Mouse (Mus musculus): ENCODE measurements around the gene Ccnk.

The Ccnk gene

DNA sequence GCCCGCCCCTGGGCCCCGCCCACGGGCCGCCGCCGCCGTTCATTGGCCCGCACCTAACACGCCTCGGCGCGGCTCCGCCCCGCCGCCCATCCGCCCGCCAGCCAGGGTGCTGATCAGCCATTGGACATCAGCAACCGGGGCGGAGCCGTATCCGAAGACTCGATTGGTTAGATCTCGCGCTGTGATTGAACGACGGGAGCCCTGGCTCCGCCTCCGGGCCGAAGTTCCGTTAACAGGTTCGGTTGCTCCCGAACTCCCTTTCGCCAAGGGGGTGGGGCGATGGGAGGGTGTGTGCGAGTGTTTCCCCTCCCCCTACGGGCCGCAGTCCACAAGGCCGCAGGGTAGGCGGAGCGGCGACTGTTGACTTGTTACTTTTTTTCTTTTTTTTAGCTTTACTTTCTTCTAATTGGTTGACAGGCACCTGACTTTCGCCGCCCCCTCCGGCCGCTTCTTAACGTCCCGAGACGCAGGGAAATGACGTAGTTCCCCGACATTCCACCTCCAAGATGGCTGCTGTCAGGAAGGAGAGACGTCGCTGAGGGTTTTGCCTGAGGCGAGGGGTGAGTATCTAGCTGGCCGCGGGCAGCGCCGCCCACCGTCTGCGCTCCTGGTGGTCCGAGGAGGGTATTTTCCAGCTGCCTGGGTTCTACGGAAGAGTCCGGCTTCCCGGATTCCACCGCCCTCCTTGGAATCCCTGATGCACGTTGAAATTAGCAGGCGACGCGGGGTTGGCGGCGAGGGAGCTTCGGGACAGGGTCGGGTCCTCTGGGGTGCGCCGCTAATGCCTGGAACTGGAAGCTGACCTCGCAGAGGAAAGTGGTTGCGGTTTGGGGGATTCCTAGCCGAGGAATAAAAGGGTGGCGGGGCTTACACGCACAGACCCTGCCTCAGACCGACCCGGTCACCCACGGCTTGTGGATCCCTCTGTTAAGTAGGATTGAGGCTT, at the start of gene Ccnk:
Gene Ccnk, plus strand, starts transcription at position 259 of the 946 bp plus-strand sequence.
- peak; percentile 99 for DNase-seq (ENCODE audit: low spot score)

DNA sequence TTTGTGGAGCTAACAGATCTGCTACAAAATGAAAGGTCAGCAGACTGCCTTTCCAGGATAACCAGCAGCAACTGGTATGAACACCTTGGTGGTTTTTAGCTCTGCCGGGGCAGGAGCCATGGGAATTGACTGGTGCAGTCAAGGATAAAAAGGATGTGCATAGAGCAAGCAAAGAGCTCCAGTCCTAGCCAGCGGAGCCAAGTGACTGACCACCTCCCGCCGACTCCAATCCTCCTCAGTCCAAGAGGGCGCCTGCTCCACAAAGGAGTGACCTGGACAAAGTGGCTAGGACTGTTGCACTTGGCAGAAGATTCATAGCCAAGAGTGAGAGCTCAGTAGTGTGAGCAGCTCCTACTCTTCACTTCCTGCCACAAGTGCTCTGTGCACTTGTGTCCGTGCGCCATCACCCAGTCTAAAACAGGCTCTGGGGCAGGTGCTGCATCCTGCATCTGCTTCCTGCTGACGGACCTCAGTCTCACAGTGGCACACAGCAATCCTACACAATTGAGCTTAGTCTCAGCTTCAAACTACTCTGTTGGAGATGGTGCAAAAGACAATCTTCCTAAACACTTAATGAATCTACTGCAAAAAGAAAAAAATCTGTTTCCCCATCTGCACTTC, 46.8 kb upstream of the Ccnk start:
- no peak for DNase-seq (ENCODE audit: low spot score)

DNA sequence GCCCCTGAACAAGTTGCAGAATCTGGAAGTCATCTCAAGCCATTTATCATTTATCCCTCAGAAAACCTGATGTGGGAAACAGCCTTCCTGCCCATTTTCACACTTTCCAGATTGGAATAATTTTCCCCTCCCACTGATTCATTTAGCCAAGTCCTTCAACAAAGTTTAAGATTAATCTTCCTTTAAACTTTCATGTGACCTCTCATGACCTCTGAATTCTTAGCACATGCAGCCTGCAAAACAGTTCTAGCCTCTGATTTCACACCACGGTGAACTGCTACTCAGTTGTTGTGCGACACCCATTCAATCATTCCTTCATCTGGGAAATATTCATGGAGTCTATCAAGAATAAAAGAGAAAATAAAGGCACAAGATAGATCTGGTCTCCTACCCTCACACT, 46.2 kb upstream of the Ccnk start:
- DNase-seq (ENCODE audit: low spot score), result no peak

DNA sequence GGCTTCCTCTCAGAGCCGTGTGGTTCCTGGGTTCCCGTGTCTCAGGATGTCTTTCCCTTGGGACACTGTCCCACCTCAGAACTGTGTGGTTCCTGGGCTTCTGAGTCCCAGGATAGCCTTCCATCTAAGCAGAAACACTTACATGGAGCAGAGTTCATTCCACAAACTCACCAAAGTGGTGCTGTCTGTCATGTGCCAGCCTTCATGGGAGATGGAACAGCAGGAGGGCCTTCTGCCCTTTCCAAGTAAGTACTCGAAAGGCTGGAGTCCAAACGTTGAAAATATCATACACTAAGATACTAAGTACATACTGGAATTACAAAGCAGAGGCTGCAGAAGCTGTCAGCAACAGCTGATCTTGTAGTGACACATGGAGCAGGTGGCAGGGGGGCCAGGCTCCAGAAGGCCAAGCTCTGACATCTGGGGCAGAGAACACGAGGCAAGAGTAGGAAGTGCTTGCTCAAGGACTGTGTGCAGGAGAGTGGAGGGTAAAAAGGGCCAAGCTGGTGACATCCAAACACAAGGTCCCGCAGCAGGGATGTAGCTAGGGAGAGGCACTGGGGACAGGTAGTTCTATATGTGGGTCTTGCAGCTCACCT, 43.7 kb upstream of the Ccnk start:
- DNase-seq (ENCODE audit: low spot score), result no peak

DNA sequence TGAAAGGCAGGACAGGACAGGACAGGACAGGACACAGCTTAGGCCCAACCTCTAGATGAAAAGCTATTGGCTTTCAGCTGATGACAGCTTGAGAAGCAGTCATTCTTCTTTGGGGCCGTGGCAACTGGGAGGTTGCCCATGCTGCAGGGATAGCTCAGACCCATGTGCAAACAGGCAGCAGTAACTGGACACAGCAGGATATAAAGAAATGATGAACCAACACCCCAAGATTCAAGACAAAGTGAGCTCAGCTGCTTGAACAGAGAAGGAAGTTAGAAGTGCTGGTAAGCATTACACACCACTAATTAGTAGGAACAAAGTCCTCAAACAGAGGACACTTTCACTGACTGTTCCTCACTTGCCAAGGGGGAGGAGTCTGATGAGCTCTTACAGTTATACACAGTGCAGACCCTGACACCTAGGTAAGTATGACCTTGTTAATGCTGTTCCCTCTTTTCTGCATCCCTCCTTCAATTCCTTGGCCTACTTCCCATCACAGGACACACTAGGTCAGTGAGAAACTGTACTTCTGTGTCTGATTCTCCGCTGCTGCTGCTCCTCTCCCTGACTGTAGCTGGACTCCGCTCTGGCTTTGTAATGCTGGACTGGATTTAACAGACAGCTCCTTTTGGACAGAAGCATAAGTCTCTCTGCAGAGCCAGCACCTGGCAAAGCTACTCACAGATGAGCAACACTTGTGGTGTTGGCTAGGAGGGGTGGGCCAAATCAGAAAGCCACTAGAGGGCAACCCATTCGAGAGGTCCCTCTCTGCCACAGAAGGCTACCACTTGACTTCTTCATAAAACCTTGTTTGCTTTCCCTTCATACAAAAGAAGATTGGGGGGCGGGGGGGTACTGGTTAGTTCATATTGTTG, 35.5 kb upstream of the Ccnk start:
- no peak for DNase-seq (ENCODE audit: low spot score)

DNA sequence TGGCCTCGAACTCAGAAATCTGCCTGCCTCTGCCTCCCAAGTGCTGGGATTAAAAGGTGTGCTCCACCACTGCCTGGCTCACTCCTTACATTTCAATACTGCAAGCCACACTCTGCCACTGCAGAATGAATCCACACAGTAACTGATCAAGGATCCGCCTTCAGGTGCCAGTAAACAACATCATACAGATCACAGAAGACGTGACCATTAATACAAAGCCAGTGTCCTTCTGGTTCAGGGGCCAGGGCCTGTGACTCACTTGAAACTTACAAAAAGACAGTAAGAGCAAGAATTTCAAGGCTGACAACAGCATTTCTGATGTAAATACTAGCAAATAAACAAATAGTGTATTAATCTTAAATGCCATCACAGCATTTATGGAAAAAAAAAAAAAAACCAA, 34.2 kb upstream of the Ccnk start:
- DNase-seq (ENCODE audit: low spot score), result no peak

DNA sequence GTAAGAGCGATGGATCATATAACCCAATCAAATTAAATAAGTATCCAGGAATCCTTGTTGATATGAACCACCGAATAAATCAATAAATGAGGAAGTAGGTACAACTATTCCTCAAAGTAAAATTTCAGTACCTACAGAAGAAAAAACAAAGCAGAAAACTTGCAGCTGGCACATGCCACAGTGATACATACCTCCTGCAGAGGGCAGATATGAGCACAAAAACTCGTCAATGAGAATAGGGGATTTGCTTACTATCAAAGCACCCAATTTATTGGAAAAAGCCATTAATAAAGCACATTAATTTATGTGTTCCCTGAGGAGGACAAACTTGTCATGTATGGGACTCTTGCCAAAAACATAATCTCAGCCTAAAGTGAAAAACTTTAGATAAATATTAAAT, 29.6 kb upstream of the Ccnk start:
- peak; percentile 35 for DNase-seq (ENCODE audit: low spot score)

DNA sequence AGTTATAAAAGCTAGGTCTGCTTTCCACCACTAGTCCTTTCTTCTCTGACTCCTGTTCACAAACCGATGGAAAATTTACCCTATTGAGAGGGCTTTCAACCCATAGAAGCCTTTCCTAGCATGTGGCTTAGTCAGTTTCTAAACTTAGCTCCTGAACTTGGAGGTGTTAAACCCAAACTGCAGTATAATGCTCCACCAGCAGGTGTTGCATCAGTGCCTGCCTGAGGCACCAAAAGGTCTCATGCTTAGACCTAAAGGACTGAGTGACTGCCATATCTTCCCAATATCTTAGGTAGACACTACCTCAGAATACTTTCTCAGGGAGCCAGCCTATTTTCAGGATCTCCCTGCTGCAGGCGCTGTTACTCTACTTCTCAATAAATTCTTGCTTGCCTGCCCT, 26.6 kb upstream of the Ccnk start:
- DNase-seq (ENCODE audit: low spot score), result no peak

DNA sequence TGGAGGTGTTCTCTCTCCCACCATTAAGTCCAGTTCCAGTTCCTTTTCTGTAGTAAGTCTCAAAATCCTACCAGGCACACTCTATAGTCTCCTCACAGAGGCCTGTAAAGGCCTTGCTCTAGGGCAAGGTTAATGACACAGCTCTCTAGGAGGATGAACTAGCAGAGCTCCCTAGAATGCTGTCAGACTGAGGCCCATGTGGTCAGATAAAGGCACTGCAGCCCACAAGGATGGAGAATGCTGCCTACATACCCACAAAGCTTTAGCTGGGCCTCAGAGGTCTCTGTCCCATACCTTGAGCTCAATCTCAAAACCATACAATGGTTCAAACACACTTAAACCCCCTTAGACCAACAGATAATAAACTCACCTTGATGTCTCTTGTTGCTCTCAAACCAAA, 19.5 kb upstream of the Ccnk start:
- DNase-seq (ENCODE audit: low spot score), result no peak

DNA sequence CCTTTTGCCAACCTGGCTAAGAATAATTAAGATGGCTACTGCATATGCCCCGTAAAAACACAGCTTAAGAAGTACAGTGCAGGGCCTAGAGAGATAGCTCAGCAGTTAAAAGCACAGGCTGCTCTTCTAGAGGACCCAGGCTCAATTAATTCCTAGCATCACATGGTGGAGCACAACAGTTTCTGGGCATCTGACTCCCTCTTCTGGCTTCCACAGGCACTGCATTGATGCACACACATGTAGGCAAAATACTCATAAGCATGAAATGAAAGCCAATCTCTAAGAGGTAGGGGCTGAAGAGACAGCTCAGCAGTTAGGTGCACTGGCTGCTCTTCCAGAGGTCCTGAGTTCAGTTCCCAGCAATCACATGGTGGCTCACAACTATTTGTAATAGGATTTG, 17.3 kb upstream of the Ccnk start:
- peak; percentile 54 for DNase-seq (ENCODE audit: low spot score)

DNA sequence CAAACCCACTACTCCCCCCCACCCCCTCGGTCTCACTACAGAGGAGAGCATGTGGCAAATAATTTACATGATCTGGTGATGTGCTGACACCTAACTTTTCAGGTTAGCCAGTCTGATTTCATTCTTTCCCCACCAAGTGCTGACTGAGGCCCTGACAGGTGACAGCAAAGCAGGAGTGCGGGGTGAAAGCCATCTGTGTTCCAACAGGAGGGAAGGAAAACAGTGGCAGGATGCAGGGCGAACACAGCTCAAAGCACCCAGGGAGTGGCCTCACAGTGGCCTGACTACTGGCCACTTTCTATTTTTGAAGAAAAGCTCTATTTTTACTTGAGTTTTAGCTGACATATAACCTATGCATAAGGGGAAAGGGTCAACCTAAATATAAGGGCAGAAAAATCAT, 15.7 kb upstream of the Ccnk start:
- DNase-seq (ENCODE audit: low spot score), result no peak

DNA sequence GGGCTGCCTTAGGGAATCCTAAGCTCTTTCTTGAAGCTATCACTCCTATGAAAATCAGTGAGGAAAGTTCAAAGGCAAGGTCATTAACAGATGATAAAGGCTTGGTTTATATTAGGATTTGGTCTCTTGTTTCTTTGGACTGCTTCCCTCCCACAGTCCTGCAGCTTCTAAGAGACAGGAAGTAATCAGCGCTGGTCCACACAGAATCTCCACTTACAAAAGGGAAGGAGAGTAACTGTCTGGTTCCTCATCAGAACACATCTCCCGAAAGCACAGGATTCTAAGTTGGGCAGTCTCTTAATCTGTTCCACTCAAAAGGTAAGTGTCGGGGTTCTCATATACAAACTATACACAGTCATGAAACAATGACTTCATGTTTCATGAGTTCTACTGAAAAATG, 10.5 kb upstream of the Ccnk start:
- no peak for DNase-seq (ENCODE audit: low spot score)

DNA sequence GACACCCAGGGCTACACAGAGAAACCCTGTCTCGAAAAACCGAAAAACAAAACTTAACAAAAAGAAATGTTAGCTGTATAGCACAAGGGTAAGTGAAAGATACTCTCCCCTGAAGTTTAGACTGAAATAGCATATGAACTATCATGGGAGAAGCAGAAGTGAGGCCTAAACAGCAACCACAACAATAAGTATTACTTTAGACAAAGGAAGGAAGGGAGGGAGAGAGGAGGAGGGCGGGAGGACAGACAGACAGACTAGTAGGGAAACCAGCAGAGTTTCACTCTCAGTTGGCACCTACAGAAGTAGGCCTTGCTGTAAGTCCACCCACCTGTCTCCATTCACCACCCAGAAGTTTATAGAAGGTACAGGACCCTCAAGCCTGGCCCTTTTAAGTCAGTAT, 8.9 kb upstream of the Ccnk start:
- no peak for DNase-seq (ENCODE audit: low spot score)

DNA sequence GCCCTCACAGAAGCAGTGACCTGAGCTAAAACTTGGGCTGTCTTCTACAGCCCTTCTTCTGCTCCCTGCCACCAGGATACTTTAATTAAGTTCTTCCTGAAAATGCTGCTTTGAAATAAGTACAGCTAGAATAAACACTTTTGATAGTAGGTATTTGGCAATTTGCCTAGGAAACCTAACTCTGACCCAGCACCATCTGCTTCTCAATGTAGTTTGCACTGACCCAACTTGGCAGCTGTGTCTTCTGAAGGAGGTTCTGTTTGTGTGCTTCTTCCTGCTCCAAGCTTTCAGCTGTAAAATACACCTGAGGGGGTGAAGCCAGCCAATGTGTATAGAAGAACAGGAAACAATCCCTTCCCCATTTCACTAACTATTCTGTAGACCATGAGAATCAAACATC, 8.0 kb upstream of the Ccnk start:
- DNase-seq (ENCODE audit: low spot score), result no peak

DNA sequence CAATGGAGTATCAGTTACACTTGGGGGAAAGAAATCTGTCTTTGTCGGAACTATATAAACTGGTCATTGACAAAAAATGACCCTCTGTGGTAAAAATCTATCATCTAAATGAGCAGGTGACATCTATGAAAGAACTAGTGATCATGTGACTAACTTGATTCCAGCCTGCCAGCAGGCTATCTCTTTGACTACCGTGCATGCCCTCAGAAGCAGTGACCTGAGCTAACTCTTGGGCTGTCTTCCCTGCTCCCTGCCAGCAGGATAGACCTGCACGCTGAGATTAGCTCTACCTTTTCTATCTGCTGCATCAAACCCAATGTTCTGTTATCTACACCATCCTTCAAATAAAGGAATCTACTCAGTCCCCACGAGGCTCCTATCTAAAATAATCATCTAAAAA, 6.7 kb upstream of the Ccnk start:
- DNase-seq (ENCODE audit: low spot score), result no peak

DNA sequence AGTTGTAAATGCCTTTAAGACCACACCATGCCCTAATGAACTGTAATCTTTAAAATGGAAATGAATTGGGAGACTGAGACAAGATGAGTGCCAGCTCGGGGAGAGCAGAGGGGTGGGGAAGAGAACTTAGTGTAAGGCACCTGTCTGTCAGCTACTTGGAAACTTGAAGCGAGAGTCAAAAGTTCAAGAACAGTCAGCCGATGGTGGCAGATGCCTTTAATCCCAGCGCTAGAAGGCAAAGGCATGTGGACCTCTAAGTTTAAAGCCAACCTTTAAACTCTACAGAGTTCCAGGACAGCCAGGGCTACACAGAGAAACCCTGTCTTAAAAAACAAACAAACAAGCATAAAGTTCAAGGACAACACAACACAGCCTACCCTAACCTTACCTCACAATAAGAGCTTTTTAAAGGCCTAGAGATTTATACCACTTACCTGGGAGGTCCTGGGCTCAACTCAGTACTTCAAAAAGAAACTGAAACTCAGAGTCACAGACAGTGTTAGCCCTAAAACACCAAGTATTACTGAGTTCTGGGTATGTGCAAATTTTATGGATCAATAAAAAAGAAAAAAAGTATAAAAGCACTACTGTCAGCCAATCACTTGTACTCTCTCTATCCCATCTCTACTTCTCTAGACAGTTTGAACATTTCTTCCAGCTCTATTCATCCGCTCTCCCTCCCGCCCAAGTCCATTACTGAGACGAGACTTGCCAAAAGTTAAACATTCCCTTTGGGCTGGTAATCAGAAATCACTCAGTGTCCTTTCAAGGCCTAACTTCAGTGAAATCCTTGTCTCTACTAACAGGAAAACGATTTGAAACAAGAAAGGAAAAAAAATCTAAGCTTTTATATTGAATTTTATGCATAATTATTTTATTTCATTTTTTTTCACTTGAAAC, 4.5 kb upstream of the Ccnk start:
- DNase-seq (ENCODE audit: low spot score), result no peak

DNA sequence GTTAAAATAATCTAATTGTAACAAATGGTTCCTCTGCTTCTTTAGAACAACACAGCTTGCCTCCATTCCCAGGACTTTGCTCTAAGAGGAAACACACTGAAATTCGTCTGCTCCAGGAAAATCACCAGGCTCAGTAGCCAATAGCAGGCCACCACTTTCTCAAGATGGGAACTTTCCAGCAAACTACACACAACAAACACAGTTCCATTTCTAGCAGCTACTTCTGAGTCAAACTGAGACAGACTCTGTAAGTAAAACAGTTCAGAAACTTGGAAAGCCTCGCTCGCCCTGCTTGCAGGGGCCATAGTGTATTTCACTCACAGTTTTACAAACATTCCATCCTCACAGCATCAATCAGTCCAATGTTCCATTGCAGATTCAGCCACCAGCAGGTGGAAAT, 3.0 kb upstream of the Ccnk start:
- DNase-seq (ENCODE audit: low spot score), result no peak

DNA sequence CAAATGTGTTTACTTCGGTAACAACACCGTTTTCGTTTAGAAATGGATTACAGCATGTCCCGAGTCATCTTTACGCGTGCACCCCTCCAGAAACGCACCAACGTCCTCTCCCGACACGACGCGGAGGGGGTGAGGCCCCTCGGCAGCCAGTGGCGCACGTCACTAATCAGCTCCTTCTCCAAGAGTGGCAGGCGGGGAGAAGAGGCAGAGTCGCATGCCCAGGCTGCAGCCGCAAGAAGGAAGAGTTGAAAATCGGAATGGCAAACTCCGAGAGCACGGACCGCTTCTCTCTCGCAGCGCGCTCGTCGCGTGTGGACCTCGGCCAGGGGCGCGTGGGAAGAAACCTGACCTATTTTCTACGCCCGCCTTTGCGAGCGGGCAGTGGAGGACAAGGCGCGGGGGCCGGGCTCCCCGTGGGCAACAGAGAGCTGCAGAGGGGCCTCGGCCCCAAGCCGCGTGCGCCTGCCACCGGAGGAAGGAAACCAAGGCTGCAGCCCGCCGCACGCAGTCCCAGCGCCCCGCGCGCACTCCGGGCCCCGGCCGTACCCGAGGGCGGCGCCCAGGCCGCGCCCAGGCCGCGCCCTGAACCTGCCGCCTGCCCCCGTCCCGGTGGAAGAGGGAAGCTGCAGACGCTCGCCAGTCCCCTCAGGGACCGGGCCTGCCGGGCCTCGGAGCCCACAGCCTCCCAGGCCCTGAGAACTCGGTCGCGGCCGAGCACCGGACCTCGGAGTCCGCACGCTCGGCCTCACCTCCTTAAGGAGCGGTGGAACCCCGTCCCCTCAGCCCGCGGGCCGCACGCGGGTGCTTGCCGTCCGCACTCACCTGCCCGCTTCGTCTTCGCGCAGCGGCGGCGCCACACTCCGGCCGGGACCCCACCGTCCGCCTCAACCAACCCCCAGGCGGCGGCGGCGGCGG, 791 bp upstream of the Ccnk start:
- DNase-seq (ENCODE audit: low spot score), result peak; percentile 45

DNA sequence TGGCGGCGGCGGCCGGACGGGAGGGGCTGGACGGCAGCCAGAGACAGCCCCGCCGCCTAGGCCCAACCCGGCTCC, 296 bp upstream of the Ccnk start, which contains the start of gene Setd3:
Gene Setd3, minus strand, starts transcription at position 69 of the 75 bp plus-strand sequence.
- DNase-seq (ENCODE audit: low spot score), result no peak

DNA sequence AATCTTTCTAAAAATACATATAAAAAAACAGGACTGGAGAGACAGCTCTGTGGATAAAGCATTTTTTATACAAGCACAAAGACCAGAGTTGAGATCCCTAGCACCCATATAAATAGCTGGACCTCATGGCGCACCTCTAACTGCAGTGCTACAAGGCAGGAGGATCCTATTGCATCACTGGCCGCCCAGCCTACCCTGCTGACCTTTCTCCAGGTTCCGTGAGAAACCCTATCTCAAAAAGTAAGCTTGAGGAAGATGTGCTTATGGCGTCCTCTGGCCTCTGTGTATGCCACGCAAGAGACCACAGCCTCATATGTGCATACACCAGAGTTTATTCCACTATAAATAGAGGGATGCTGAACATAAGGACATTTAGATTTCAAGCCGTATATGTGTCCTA, 2.3 kb downstream of the Ccnk start:
- no peak for DNase-seq (ENCODE audit: low spot score)

Measured in retina, embryonic 14.5 days (tissue).